Mouse (Mus musculus): Measurements from ENCODE around the gene Ankrd23. TPM values are rescaled to one million over a fixed set of nuclear protein-coding genes. Genes with fewer than 3 reads are reported as not detected.

The Ankrd23 gene
- polyA plus RNA-seq, 1 experiment from 2014 or later, result 11.6 TPM

DNA sequence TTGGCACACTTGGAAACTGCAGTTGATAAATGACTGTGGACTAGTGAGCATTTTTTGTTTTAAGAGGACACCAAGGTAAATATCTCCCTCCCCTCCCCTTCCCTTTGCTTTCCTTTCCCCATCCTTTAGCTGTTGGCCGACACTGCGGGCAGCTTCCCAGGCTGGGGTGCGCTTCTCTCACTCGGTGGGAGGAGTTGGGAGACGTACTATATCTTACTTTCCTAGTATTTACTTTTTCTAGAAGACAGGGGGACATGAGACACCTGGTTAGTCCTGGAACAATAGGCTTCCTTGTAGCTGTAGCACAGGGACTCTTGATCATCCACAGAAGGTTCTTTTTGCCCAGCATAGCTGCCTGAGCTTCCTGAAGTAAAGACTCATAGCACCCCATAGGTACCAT is 12.6 kb downstream of the Ankrd23 start:
- no peaks in the 10 kb centered on the region for H3K9me3 ChIP-seq (ENCODE audit: control insufficient read depth, low read length)
- ATAC-seq (replicated peaks; ENCODE audit: low FRiP score, low TSS enrichment, low read depth) (peak; percentile 34), DNase-seq (ENCODE audit: low spot score) (no peak)
- no peak overlapping the region; the same call in 1 of the 2 replicates for H3K27ac ChIP-seq (ENCODE audit: low read depth)
- H3K27me3 ChIP-seq (replicated peaks; ENCODE audit: control insufficient read depth, insufficient read depth, low read length), result no peaks in the 10 kb centered on the region
- no peak overlapping the region for H3K4me2 ChIP-seq (ENCODE audit: low read length)
- H3K36me3 ChIP-seq (ENCODE audit: control insufficient read depth, insufficient read depth, low read length), result peaks cover 73% of the 10 kb centered on the region
- WGBS, result 33% methylated on average over 5 of the region's 5 CpGs
- no peak overlapping the region for H3K9ac ChIP-seq (ENCODE audit: low read length)
- H3K4me1 ChIP-seq (replicated peaks; ENCODE audit: control insufficient read depth, insufficient read depth, low read length), result peaks cover 10% of the 10 kb centered on the region; the same call in 1 of the 2 replicates
- no peak overlapping the region for H3K4me3 ChIP-seq (ENCODE audit: low read depth, low read length)

DNA sequence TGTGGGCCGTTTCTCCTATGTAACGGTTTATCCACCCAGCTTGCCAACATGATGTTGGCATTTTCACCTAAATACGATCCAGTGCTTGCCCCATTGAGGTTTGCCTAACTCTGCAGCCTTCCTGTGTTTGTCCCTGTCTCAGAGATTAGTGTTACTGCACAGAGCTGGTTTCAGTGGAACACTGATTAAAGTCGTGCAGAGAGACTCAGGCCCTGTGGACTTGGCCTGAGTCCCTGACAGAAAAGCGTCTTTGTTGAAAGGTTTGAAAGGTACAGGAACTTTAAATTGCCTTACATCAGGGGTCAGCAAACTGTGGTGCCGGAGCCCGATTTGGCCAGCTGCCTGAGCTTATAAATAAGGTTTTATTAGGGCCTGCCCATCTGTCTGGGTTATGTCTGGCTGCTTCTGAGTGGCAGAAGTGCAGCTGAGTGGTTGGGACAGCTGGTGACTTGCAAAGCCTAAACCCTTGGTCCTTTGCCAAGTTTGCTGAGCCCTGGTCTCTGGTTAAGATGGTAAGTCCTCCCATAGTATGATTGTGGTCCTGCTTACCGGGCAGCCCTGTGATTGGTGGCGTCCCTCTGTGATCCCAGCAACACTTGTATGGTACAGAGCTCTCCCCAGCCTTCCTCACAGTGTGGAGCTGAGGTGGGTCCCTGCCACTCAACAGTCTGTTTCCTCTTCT is 13.2 kb downstream of the Ankrd23 start:
- peaks cover 10% of the 10 kb centered on the region; the same call in 1 of the 2 replicates for H3K4me1 ChIP-seq (replicated peaks; ENCODE audit: control insufficient read depth, insufficient read depth, low read length)
- WGBS, result 50% methylated on average over 9 of the region's 9 CpGs
- no peak overlapping the region; the same call in 1 of the 2 replicates for H3K27ac ChIP-seq (ENCODE audit: low read depth)
- no peak for DNase-seq (ENCODE audit: low spot score)
- H3K9ac ChIP-seq (ENCODE audit: low read length), result no peak overlapping the region
- H3K4me2 ChIP-seq (ENCODE audit: low read length), result no peak overlapping the region
- H3K27me3 ChIP-seq (replicated peaks; ENCODE audit: control insufficient read depth, insufficient read depth, low read length), result no peaks in the 10 kb centered on the region
- H3K36me3 ChIP-seq (ENCODE audit: control insufficient read depth, insufficient read depth, low read length), result peaks cover 79% of the 10 kb centered on the region
- ATAC-seq (replicated peaks; ENCODE audit: low FRiP score, low TSS enrichment, low read depth), result peak; percentile 58
- no peak overlapping the region for H3K4me3 ChIP-seq (ENCODE audit: low read depth, low read length)
- H3K9me3 ChIP-seq (ENCODE audit: control insufficient read depth, low read length), result no peaks in the 10 kb centered on the region

DNA sequence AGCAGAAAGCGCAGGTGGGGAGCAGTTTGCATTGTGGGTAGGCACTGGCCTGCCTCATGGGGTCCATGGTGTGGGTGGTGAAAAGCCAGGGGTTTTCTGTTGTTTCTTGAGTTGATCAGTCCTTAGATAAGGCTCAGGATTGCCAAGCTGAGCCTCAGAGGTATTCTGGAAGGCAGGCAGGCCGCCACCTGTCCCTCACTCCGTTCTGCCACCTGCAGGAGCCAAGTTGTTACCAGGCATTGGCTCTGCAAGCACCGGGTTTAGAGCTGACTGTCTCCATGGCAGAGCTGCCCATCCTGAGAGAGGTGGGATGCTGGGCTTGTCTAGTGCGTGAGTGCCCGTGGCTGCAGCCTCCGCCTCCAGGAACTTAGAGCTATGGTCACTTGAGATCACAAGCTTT is 14.5 kb downstream of the Ankrd23 start:
- Histone ChIP-seq H3K27me3 (replicated peaks; ENCODE audit: control insufficient read depth, insufficient read depth, low read length) (no peaks in the 10 kb centered on the region), H3K9me3 (ENCODE audit: control insufficient read depth, low read length) (no peaks in the 10 kb centered on the region), H3K9ac (ENCODE audit: low read length) (no peak overlapping the region), H3K4me3 (ENCODE audit: low read depth, low read length) (no peak overlapping the region), H3K4me1 (replicated peaks; ENCODE audit: control insufficient read depth, insufficient read depth, low read length) (peaks cover 10% of the 10 kb centered on the region; the same call in 1 of the 2 replicates), H3K4me2 (ENCODE audit: low read length) (no peak overlapping the region), H3K36me3 (ENCODE audit: control insufficient read depth, insufficient read depth, low read length) (peaks cover 78% of the 10 kb centered on the region), H3K27ac (ENCODE audit: low read depth) (no peak overlapping the region)
- ATAC-seq (replicated peaks; ENCODE audit: low FRiP score, low TSS enrichment, low read depth) (no peak), DNase-seq (ENCODE audit: low spot score) (no peak)
- WGBS, result 89% methylated on average over 7 of the region's 7 CpGs

DNA sequence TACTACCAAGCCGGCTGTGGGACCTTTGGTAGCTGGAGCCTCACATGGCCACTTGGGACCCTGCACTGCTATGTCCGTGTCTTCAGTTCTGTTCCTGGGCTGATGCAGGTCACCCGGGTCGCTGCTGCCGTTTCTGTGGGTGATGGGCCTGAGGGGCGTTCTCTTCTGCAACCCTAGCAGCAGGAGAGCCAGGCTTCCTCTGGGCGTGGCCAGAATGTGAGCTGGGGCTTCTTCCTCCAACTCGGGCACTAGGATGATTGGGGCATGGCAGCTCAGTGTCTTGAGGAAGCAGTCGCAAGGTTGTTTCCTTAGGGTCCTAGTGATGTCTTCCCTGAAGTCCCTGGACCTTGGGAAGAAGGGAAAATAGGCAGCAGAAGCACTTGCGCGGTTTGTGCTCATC is 17.1 kb downstream of the Ankrd23 start:
- Histone ChIP-seq H3K27ac (ENCODE audit: low read depth) (no peak overlapping the region), H3K36me3 (ENCODE audit: control insufficient read depth, insufficient read depth, low read length) (peaks cover 56% of the 10 kb centered on the region), H3K27me3 (replicated peaks; ENCODE audit: control insufficient read depth, insufficient read depth, low read length) (no peaks in the 10 kb centered on the region), H3K4me2 (ENCODE audit: low read length) (no peak overlapping the region), H3K4me1 (replicated peaks; ENCODE audit: control insufficient read depth, insufficient read depth, low read length) (peaks cover 13% of the 10 kb centered on the region), H3K9ac (ENCODE audit: low read length) (no peak overlapping the region), H3K4me3 (ENCODE audit: low read depth, low read length) (no peak overlapping the region), H3K9me3 (ENCODE audit: control insufficient read depth, low read length) (no peaks in the 10 kb centered on the region)
- DNase-seq (ENCODE audit: low spot score), result no peak
- ATAC-seq (replicated peaks; ENCODE audit: low FRiP score, low TSS enrichment, low read depth), result no peak
- WGBS, result 67% methylated on average over 11 of the region's 11 CpGs

DNA sequence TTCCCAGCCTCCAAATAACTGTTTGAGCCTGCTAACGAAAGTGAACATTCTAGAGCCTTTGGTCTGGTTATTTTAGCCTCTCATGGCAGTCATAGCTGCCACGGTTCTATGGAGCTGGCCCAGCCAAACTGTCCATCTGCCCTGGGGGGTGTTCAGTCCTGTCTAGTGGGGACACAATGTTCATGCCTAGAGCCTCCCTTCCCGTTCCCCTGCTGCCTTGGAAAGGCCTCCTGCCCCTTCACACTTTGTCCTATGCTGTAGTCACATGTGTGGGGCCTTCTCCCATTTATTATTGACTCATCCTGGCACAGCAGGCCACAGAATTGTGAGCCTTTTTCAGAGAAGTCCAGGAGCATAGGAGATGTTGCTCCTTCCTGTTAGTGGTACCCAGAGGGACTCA is 18.4 kb downstream of the Ankrd23 start:
- H3K36me3 ChIP-seq (ENCODE audit: control insufficient read depth, insufficient read depth, low read length), result peaks cover 48% of the 10 kb centered on the region

DNA sequence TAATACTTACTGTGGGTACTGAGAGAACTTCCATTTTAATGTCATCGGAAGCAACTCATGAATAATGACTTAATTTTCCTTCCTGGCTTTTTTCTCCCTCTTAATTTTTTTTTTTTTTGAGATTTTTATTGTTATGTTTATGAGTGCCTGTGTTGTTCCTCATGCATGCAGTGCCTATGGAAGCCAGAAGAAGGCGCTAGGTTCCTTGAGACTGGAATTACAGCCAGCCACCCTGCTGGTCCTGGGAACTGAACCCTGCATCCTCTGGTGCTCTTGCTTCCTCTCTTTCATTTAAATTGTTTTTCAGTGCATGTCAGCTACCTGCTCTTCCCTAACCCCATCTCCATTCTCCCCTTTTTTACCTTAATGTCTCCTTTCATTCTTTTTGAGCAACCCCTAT is 23.0 kb downstream of the Ankrd23 start:
- 54% methylated on average over 2 of the region's 2 CpGs for WGBS
- ATAC-seq (replicated peaks; ENCODE audit: low FRiP score, low TSS enrichment, low read depth) (no peak), DNase-seq (ENCODE audit: low spot score) (no peak)
- Histone ChIP-seq H3K4me1 (replicated peaks; ENCODE audit: control insufficient read depth, insufficient read depth, low read length) (peaks cover 14% of the 10 kb centered on the region), H3K4me3 (ENCODE audit: low read depth, low read length) (peak overlapping the region; percentile 96), H3K9me3 (ENCODE audit: control insufficient read depth, low read length) (no peaks in the 10 kb centered on the region), H3K27ac (ENCODE audit: low read depth) (no peak overlapping the region), H3K9ac (ENCODE audit: low read length) (no peak overlapping the region), H3K4me2 (ENCODE audit: low read length) (peak overlapping the region; percentile 91), H3K36me3 (ENCODE audit: control insufficient read depth, insufficient read depth, low read length) (peaks cover 5% of the 10 kb centered on the region), H3K27me3 (replicated peaks; ENCODE audit: control insufficient read depth, insufficient read depth, low read length) (no peaks in the 10 kb centered on the region)

More for the DNA sequence above, 18.4 kb downstream of the Ankrd23 start:
- no peak overlapping the region for H3K4me3 ChIP-seq (ENCODE audit: low read depth, low read length)
- no peaks in the 10 kb centered on the region for H3K27me3 ChIP-seq (replicated peaks; ENCODE audit: control insufficient read depth, insufficient read depth, low read length)
- no peak overlapping the region for H3K9ac ChIP-seq (ENCODE audit: low read length)
- DNase-seq (ENCODE audit: low spot score) (no peak), ATAC-seq (replicated peaks; ENCODE audit: low FRiP score, low TSS enrichment, low read depth) (no peak)
- no peak overlapping the region for H3K27ac ChIP-seq (ENCODE audit: low read depth)
- no peak overlapping the region for H3K4me2 ChIP-seq (ENCODE audit: low read length)
- 85% methylated on average over 3 of the region's 3 CpGs for WGBS
- H3K9me3 ChIP-seq (ENCODE audit: control insufficient read depth, low read length), result no peaks in the 10 kb centered on the region
- peaks cover 17% of the 10 kb centered on the region for H3K4me1 ChIP-seq (replicated peaks; ENCODE audit: control insufficient read depth, insufficient read depth, low read length)

DNA sequence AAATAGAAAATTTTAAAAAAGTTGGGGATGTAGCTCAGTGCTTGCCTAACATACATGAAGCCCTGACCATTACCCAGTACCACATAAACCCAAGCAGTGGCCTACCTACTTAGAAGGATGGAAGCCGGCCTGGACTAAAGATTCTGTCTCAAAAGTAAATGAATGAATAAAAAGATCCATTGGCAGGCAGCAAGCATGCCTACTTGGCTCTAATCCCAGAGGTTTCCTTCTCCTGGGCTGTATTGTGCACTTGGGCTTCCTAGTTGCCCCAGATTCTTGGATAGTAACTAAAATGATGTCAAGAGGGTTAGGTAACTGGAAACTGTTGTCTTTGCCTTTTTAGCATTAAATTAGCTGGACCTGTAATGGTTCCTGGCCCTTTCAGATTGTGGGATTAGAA is 23.4 kb downstream of the Ankrd23 start:
- 3% methylated on average over 1 of the region's 1 CpGs for WGBS
- Histone ChIP-seq H3K9me3 (ENCODE audit: control insufficient read depth, low read length) (no peaks in the 10 kb centered on the region), H3K36me3 (ENCODE audit: control insufficient read depth, insufficient read depth, low read length) (peaks cover 3% of the 10 kb centered on the region), H3K4me1 (replicated peaks; ENCODE audit: control insufficient read depth, insufficient read depth, low read length) (peaks cover 14% of the 10 kb centered on the region), H3K9ac (ENCODE audit: low read length) (peak overlapping the region; percentile 74), H3K27ac (ENCODE audit: low read depth) (no peak overlapping the region), H3K4me2 (ENCODE audit: low read length) (peak overlapping the region; percentile 91), H3K27me3 (replicated peaks; ENCODE audit: control insufficient read depth, insufficient read depth, low read length) (no peaks in the 10 kb centered on the region), H3K4me3 (ENCODE audit: low read depth, low read length) (peak overlapping the region; percentile 96)
- DNase-seq (ENCODE audit: low spot score), result no peak
- no peak for ATAC-seq (replicated peaks; ENCODE audit: low FRiP score, low TSS enrichment, low read depth)

DNA sequence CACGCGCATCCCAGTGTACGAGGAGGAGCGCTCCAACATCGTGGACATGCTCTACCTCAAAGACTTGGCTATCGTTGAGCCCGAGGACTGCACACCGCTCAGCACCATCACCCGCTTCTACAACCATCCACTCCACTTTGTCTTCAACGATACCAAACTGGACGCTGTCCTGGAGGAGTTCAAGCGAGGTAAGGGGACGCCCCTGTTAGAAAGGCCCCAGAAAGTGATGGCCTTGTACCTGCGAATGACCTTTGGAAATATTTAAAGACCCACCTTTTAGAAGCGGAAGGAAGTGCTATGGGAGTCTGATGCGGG is 23.8 kb downstream of the Ankrd23 start:
- ATAC-seq (replicated peaks; ENCODE audit: low FRiP score, low TSS enrichment, low read depth) (no peak), DNase-seq (ENCODE audit: low spot score) (no peak)
- H3K27ac ChIP-seq (ENCODE audit: low read depth), result peak overlapping the region; percentile 96; the same call in 1 of the 2 replicates
- peaks cover 3% of the 10 kb centered on the region for H3K36me3 ChIP-seq (ENCODE audit: control insufficient read depth, insufficient read depth, low read length)
- H3K9ac ChIP-seq (ENCODE audit: low read length), result peak overlapping the region; percentile 74
- H3K4me1 ChIP-seq (replicated peaks; ENCODE audit: control insufficient read depth, insufficient read depth, low read length), result peaks cover 14% of the 10 kb centered on the region
- no peaks in the 10 kb centered on the region for H3K9me3 ChIP-seq (ENCODE audit: control insufficient read depth, low read length)
- H3K4me3 ChIP-seq (ENCODE audit: low read depth, low read length), result peak overlapping the region; percentile 96
- H3K27me3 ChIP-seq (replicated peaks; ENCODE audit: control insufficient read depth, insufficient read depth, low read length), result no peaks in the 10 kb centered on the region
- under 1% methylated on average over 16 of the region's 16 CpGs for WGBS
- peak overlapping the region; percentile 91 for H3K4me2 ChIP-seq (ENCODE audit: low read length)
